Mouse (Mus musculus): ENCODE data around the gene St7. TPM values are rescaled to one million over a fixed set of nuclear protein-coding genes. Genes with fewer than 3 reads are reported as not detected.

Gene St7
- polyA plus RNA-seq, 1 experiment from 2014 or later, result 44.0 TPM

DNA sequence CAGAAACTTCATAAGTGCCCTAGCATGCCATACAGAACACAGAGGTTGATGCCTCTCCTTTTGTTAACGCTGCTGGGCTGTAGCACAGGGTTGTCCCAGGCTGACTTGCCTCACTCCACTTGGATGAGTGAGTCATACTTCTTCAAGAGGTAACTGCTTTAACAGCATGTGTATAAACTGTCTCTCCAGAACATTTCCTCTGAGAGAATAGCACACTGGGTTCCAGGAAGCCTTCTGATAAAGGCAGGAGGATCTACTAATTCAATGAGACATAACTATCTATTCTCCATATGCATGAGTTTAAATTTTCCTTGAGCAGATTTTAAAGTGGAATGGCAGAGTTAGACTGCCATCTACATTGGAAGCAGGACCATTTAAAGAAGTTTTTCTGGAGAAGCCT, 166.8 kb downstream of the St7 start:
- Histone ChIP-seq H3K27me3 (ENCODE audit: insufficient read depth, low read length) (no peaks in the 10 kb centered on the region), H3K4me1 (ENCODE audit: insufficient read depth) (no peaks in the 10 kb centered on the region), H3K4me3 (ENCODE audit: low read depth, low read length) (no peak overlapping the region), H3K4me2 (no peak overlapping the region), H3K27ac (ENCODE audit: low read depth) (no peak overlapping the region), H3K9me3 (ENCODE audit: low read depth, low read length) (no peaks in the 10 kb centered on the region), H3K9ac (no peak overlapping the region), H3K36me3 (ENCODE audit: insufficient read depth) (peaks cover 18% of the 10 kb centered on the region)
- TF ChIP-seq CTCF (IDR thresholded peaks at IDR 0.05; ENCODE audit: low read depth), result no peak
- ATAC-seq (ENCODE audit: insufficient read depth) (no peak), DNase-seq (no peak)
- 97% methylated on average over 1 of the region's 1 CpGs for WGBS

DNA sequence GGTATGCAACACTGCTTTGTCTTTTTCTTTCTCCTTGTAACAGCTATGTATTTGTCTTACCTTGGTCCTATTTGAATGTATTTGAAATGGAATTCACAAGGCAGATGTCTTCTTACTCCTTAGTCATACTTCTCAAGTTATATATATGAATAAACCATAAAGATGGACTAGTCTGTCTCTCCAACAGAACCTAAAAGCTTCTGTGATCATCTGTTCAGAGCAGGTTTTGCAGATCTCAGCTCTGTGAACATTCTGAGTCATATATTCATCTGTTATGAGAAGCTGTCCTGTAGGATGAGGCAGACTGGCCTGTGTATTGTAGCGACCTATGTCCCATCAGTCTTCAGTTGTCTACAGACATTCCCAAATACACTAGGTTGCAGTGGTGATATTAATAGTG, 167.7 kb downstream of the St7 start:
- 87% methylated on average over 1 of the region's 1 CpGs for WGBS
- TF ChIP-seq CTCF (IDR thresholded peaks at IDR 0.05; ENCODE audit: low read depth), result no peak
- no peak for DNase-seq

DNA sequence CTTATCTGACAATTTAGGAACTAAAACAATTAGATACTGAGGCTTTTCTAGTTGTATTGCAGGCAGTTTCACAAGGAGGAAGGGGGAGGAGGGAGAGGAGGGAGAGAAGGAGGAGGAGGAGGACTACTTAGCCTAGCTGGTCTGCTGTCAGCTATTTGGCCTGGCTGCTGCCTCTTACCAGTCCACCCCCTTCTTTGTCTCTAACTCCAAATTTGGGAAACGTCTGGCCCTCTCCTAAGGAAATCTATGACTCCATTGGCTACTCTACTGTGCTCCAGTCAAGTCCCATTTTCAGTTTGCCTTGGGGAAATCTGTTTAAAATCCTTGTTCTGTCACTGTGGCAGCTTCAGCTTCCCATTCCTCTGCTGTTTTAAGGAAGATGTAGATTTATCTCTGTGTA, 175.1 kb downstream of the St7 start:
- peaks cover 8% of the 10 kb centered on the region; the same call in 1 of the 2 replicates for H3K4me1 ChIP-seq (ENCODE audit: insufficient read depth)
- H3K9me3 ChIP-seq (ENCODE audit: low read depth, low read length), result no peaks in the 10 kb centered on the region
- WGBS, result 52% methylated on average over 1 of the region's 1 CpGs
- no peak overlapping the region for H3K4me2 ChIP-seq
- peaks cover 6% of the 10 kb centered on the region; the same call in 1 of the 2 replicates for H3K36me3 ChIP-seq (ENCODE audit: insufficient read depth)
- TF ChIP-seq CTCF (IDR thresholded peaks at IDR 0.05; ENCODE audit: low read depth), result no peak
- ATAC-seq (ENCODE audit: insufficient read depth) (no peak), DNase-seq (no peak)
- H3K4me3 ChIP-seq (ENCODE audit: low read depth, low read length), result no peak overlapping the region
- H3K27ac ChIP-seq (ENCODE audit: low read depth), result no peak overlapping the region
- no peak overlapping the region for H3K9ac ChIP-seq
- no peaks in the 10 kb centered on the region for H3K27me3 ChIP-seq (ENCODE audit: insufficient read depth, low read length)

More for the DNA sequence above, 167.7 kb downstream of the St7 start:
- no peak overlapping the region for H3K4me3 ChIP-seq (ENCODE audit: low read depth, low read length)
- no peaks in the 10 kb centered on the region for H3K27me3 ChIP-seq (ENCODE audit: insufficient read depth, low read length)
- H3K4me1 ChIP-seq (ENCODE audit: insufficient read depth), result no peaks in the 10 kb centered on the region
- peaks cover 14% of the 10 kb centered on the region; the same call in 1 of the 2 replicates for H3K36me3 ChIP-seq (ENCODE audit: insufficient read depth)
- H3K9me3 ChIP-seq (ENCODE audit: low read depth, low read length), result no peaks in the 10 kb centered on the region
- H3K27ac ChIP-seq (ENCODE audit: low read depth), result no peak overlapping the region
- H3K4me2 ChIP-seq, result no peak overlapping the region
- ATAC-seq (ENCODE audit: insufficient read depth), result no peak
- H3K9ac ChIP-seq, result no peak overlapping the region

DNA sequence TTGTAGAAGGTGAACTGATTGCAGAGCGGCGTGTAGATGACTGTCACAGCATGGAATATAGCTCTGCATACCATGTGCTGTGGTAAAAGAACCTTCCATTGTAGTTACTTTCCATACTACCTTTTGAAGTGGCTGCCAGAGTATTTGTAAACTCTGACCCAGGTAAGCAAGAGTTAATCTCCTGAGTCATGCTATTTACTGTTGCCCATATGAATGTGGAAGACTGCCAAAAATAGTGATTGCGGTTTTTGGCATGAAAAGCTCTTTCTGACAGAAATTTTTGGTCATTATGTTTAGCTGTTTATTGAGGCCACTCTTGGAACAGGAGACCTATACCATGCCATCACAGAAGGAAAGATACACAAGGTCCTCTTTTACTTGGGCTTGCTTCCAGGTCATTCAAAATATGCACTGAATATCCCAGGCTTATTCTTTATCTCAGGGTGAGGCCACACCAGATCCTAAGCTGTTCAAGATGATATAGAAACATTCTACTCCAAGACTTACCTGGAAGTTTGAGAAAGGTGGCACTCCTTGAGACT, 179.2 kb downstream of the St7 start:
- Histone ChIP-seq H3K27me3 (ENCODE audit: insufficient read depth, low read length) (no peaks in the 10 kb centered on the region), H3K9ac (no peak overlapping the region), H3K36me3 (ENCODE audit: insufficient read depth) (0 out of 2 replicates have a peak, but pooled peaks cover 5% of the 10 kb centered on the region), H3K4me3 (ENCODE audit: low read depth, low read length) (no peak overlapping the region), H3K27ac (ENCODE audit: low read depth) (0 out of 2 replicates have a peak overlapping the region, but pooled peaks have one; percentile 43), H3K4me2 (no peak overlapping the region), H3K9me3 (ENCODE audit: low read depth, low read length) (no peaks in the 10 kb centered on the region), H3K4me1 (ENCODE audit: insufficient read depth) (peaks cover 20% of the 10 kb centered on the region; the same call in 1 of the 2 replicates)
- ATAC-seq (ENCODE audit: insufficient read depth) (peak; percentile 52; the same call in 1 of the 2 replicates), DNase-seq (peak; percentile 74)
- TF ChIP-seq CTCF (IDR thresholded peaks at IDR 0.05; ENCODE audit: low read depth), result no peak
- 71% methylated on average over 3 of the region's 3 CpGs for WGBS

DNA sequence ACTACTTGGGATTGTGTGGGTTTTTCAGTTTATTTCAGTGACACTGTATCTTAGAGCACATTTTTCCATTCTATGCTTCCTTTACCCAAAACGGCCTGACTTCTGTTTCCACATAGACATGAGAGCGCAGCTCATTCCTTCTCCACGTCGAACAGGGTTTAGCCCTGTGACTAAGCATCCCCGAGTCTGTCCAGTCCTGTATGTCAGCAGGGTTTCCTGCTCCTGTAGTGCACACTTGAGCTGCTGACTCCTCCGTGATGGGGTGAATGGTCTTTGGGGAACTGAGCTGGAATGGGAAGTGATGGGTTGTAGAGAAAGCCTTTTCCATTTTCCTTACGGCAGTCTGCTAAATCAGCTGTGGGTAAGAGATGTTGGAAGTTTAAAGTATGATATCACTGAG, 182.9 kb downstream of the St7 start:
- WGBS, result 52% methylated on average over 7 of the region's 7 CpGs
- no peak overlapping the region for H3K9ac ChIP-seq
- no peak overlapping the region for H3K4me2 ChIP-seq
- no peak overlapping the region for H3K4me3 ChIP-seq (ENCODE audit: low read depth, low read length)
- no peak for TF ChIP-seq CTCF (IDR thresholded peaks at IDR 0.05; ENCODE audit: low read depth)
- ATAC-seq (ENCODE audit: insufficient read depth) (no peak), DNase-seq (no peak)
- peaks cover 20% of the 10 kb centered on the region; the same call in 1 of the 2 replicates for H3K4me1 ChIP-seq (ENCODE audit: insufficient read depth)
- 0 out of 2 replicates have a peak, but pooled peaks cover 8% of the 10 kb centered on the region for H3K36me3 ChIP-seq (ENCODE audit: insufficient read depth)
- no peaks in the 10 kb centered on the region for H3K27me3 ChIP-seq (ENCODE audit: insufficient read depth, low read length)
- H3K9me3 ChIP-seq (ENCODE audit: low read depth, low read length), result no peaks in the 10 kb centered on the region
- H3K27ac ChIP-seq (ENCODE audit: low read depth), result peak overlapping the region; percentile 50

DNA sequence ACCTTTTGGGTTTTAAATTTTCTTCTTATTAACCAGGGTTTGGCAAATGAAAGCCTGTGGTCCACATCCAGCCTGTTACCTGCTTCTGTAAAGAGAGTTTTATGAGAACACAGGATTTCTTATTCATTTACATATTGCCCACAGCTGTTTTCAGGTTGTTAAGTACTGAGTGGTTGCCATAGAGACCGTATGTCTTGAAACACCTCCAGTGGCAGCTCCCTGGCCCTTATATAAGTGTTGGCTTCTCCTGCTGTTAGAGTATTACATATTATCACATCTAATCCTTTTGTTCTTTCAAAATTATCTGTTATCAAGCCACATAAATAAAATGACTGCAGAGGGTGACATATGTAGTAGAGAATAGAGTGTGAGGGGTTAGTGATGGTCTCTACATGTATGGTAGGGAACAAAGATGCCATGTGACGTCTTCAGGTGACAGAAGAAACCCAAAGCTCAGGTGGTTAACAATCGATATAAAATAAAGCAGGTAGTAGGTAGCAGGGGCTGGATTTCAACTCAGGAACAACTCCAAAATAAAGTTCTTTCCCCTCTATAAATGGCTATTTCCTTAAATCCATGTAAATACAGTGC, 183.4 kb downstream of the St7 start:
- Histone ChIP-seq H3K36me3 (ENCODE audit: insufficient read depth) (0 out of 2 replicates have a peak, but pooled peaks cover 8% of the 10 kb centered on the region), H3K9ac (no peak overlapping the region), H3K27me3 (ENCODE audit: insufficient read depth, low read length) (no peaks in the 10 kb centered on the region), H3K4me2 (no peak overlapping the region), H3K4me1 (ENCODE audit: insufficient read depth) (peaks cover 20% of the 10 kb centered on the region; the same call in 1 of the 2 replicates), H3K9me3 (ENCODE audit: low read depth, low read length) (no peaks in the 10 kb centered on the region), H3K27ac (ENCODE audit: low read depth) (peak overlapping the region; percentile 50; the same call in 1 of the 2 replicates), H3K4me3 (ENCODE audit: low read depth, low read length) (no peak overlapping the region)
- 69% methylated on average over 3 of the region's 3 CpGs for WGBS
- DNase-seq (peak; percentile 54), ATAC-seq (ENCODE audit: insufficient read depth) (no peak)
- no peak for TF ChIP-seq CTCF (IDR thresholded peaks at IDR 0.05; ENCODE audit: low read depth)

DNA sequence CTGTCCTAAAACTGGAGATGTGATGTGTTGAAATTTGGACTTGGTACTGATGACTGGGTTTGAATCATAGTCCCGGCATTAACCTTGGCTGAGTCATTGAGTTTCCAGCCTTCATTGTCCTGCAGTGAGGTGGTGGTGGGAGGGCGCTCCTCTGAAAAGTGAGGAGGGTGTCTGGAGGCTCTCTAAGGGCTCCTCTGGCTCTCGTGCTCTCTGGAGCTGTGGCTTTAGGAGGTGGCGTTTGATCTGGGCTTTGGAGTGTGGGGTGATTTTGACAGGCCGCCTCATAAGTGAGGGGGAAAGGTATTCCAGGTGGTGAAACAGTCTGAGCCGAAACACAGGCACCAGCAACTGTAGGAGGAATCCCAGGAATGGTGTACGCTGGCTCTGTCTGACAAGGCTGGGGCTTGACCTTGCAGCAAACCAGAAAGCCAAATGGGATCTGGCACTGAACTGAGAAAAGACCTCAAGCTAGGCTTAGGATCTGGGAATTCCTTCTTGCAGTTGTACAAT, 184.0 kb downstream of the St7 start:
- ATAC-seq (ENCODE audit: insufficient read depth), result peak; percentile 42; the same call in 1 of the 2 replicates
- Histone ChIP-seq H3K4me3 (ENCODE audit: low read depth, low read length) (no peak overlapping the region), H3K27me3 (ENCODE audit: insufficient read depth, low read length) (no peaks in the 10 kb centered on the region), H3K9me3 (ENCODE audit: low read depth, low read length) (no peaks in the 10 kb centered on the region), H3K27ac (ENCODE audit: low read depth) (peak overlapping the region; percentile 64; the same call in 1 of the 2 replicates), H3K4me2 (no peak overlapping the region), H3K4me1 (ENCODE audit: insufficient read depth) (peaks cover 17% of the 10 kb centered on the region; the same call in 1 of the 2 replicates), H3K36me3 (ENCODE audit: insufficient read depth) (0 out of 2 replicates have a peak, but pooled peaks cover 3% of the 10 kb centered on the region), H3K9ac (no peak overlapping the region)
- 40% methylated on average over 7 of the region's 7 CpGs for WGBS
- no peak for DNase-seq
- no peak for TF ChIP-seq CTCF (IDR thresholded peaks at IDR 0.05; ENCODE audit: low read depth)

Data from lung, embryonic 14.5 days (tissue).